Mouse (Mus musculus): ENCODE results near the gene Lgals8. TPM values are rescaled to one million over a fixed set of nuclear protein-coding genes. Genes with fewer than 3 reads are reported as not detected.

Lgals8 gene
- polyA plus RNA-seq, 1 experiment from 2014 or later = 26.6 TPM

DNA sequence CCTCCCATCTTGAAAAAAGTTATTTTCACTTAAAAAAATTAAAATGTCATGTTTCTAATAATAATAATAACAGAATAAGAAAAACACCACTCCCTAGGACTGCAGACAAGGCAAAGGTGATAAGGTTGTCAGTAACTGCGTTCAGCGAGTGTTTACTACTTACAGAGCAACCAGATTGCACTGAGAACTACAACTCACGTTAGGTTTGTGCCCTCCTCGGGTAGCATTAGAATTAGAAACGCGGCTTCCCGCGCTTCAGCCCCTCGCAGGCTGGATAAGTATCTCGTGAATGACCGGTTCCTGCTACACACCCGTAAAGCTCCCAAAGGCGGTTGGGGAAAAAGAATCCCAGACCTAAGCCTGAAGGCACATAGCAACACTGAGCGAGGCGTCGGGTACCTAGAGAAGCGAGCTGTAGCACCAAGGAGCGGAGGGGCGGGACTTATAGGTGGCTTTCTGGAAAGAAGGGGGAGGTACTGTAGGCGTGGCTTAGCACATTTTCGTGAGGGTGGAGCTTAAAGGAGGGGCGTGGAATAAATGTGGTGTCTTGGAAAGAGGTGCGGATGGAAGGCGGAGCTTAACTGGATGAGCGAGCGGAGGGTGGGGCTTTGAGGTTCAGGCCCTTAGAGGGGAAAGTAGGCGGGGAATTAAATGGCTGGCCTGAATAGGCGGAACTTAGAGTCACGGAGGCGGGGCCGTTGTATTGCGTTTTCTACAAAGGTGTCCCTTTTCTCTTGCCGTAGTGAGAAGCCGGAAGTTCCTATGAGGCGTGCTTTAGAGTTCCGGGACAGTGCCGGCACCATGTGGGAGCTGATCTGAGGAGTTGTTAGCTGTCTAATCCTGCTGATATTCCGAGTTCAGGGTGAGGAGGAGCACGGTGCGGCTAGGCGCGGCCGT lies 69.9 kb downstream of the Lgals8 start, which contains the start of gene Heatr1:
Heatr1 (plus strand) TSS at position 419 of the 897 bp plus-strand sequence.
- peak within 1 kb of the TSS; percentile 59 for H3K9ac ChIP-seq (replicated peaks)
- H3K9me3 ChIP-seq (replicated peaks) = no peaks in the 10 kb centered on the region
- H3K36me3 ChIP-seq = peaks cover 9% of the 10 kb centered on the region
- peak; percentile 97 for ATAC-seq (ENCODE audit: low FRiP score)
- H3K4me3 ChIP-seq (replicated peaks) = peak within 1 kb of the TSS; percentile 96
- H3K27me3 ChIP-seq (replicated peaks) = peaks cover 5% of the 10 kb centered on the region; the same call in 1 of the 2 replicates
- H3K4me1 ChIP-seq = peaks cover 10% of the 10 kb centered on the region
- under 1% methylated on average over 43 of the region's 43 CpGs for WGBS
- H3K27ac ChIP-seq (replicated peaks) = peak within 1 kb of the TSS; percentile 80
- H3K4me2 ChIP-seq = peak within 1 kb of the TSS; percentile 98

Other genes with a start within 250 kb of the Lgals8 start
- 3.9 and 6.0 TPM in 2 replicates for gene Mtr, start 206.8 kb downstream of the Lgals8 start, polyA plus RNA-seq (2015; fragmentation: Nextera tagmentation; extraction: Ambion mirVana)
- 13.5 and 22.6 TPM in 2 replicates for gene Actn2, start 124.2 kb downstream of the Lgals8 start, polyA plus RNA-seq (2015; fragmentation: Nextera tagmentation; extraction: Ambion mirVana)
- gene Heatr1, start 69.9 kb downstream of the Lgals8 start, polyA plus RNA-seq (2015; fragmentation: Nextera tagmentation; extraction: Ambion mirVana) = 9.8 and 12.9 TPM in 2 replicates
- gene Edaradd, start 55.5 kb upstream of the Lgals8 start, polyA plus RNA-seq (2015; fragmentation: Nextera tagmentation; extraction: Ambion mirVana) = 1.8 and 3.9 TPM in 2 replicates
- 17.6 and 17.9 TPM in 2 replicates for gene Ero1lb, start 100.9 kb upstream of the Lgals8 start, polyA plus RNA-seq (2015; fragmentation: Nextera tagmentation; extraction: Ambion mirVana)